Mouse (Mus musculus) kidney, adult 2 months (tissue): Measurements from ENCODE around the gene Tead1.

Source experiments
- CTCF ChIP-seq: fragments of 200-500 bp; conservative IDR thresholded peaks from 2 replicates; pipeline ENCODE4 v1.5.1; 2011; ENCODE audit warnings: low read depth, mild to moderate bottlenecking, control low read depth, low read length, moderate library complexity, mixed read lengths; ENCODE audit not compliant: insufficient read depth, insufficient read length
- POLR2A ChIP-seq: fragments of 200-500 bp; IDR thresholded peaks from one replicate; pipeline ENCODE4 v1.6.1; 2011; ENCODE audit warnings: low read depth, low read length, control low read depth

- TF ChIP-seq CTCF (no peak), POLR2A (no peak)
Measured at GRCm38 (mm10) chr7:112645724-112646123, 33.4 kb upstream of the Tead1 start.
